Mouse (Mus musculus) frontal cortex, postnatal 25 days (tissue): ENCODE results near the gene Junb.
A peak's percentile ranks its signal among the peaks of the same experiment; 100 is the strongest.

Experiments used
- DNase-seq, 2 experiments: peaks; one replicate each; pipeline ENCODE4 v3.0.0; 2022; ENCODE audit warnings: low spot score in 2 of 2

Gene Junb

GRCm38 (mm10) chr8:84973079-84973478 lies 5.4 kb downstream of the Junb start:
- no peak for DNase-seq

- DNase-seq: no peak
Observed at GRCm38 (mm10) chr8:84970913-84971312, 7.6 kb downstream of the Junb start.

GRCm38 (mm10) chr8:84970135-84970790 lies 8.3 kb downstream of the Junb start:
- no peak for DNase-seq

- DNase-seq: peak in 1 of 2 experiments; percentile 55
Observed at GRCm38 (mm10) chr8:84969241-84970134, 9.0 kb downstream of the Junb start, which contains the start of the genes Gm49661, Prdx2 and Rnaseh2a. Gm49661 (minus strand) TSS chr8:84969433. Prdx2 (plus strand) TSS chr8:84969587. Rnaseh2a (minus strand) TSS chr8:84969767.

- no peak for DNase-seq
Observed at GRCm38 (mm10) chr8:84968650-84969049, 9.9 kb downstream of the Junb start.

DNA sequence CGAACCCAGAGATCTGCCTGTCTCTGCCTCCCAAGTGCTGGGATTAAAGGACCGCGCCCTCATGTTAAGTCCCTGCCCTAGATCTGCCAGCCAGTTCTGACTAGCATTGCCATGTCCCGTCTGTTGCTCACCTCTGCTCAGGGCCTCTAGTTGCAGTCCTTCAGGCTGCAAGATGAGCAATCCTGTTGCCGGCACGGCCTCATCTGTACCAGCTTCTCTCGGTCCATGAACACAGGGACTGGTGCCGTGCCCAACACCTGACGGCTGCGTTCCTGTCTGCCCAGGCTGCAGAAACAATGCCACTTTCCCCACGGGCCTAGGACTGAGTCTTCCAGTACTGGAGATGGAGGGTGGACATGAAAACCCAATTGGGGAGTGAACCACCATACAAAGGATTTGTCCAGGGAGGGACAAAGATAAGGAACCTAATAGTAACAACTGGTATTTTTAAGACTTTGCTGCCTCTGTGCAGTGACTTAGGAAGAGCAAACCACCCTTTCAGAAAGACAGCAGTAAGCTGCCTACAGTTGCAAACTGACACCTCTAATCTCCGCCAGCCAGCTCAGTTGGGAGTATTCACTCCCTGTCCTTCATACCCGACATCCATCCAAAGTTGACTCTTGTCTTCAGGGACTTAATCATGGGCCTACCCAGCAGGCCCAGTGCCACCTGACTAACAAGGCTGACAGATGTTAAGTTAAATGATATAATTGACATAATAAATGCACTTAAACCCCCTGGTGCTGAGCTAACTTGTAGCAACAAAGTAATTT lies 10.8 kb downstream of the Junb start:
- no peak for DNase-seq

- DNase-seq: no peak
Observed at GRCm38 (mm10) chr8:84966603-84967002, 11.9 kb downstream of the Junb start.

- peak; percentile 80 to 89 for DNase-seq
Observed at GRCm38 (mm10) chr8:84965731-84966291, 12.7 kb downstream of the Junb start.

- no peak for DNase-seq
Observed at GRCm38 (mm10) chr8:84963952-84964351, 14.6 kb downstream of the Junb start.

- DNase-seq: no peak
Observed at GRCm38 (mm10) chr8:84959811-84960210, 18.7 kb downstream of the Junb start.

DNA sequence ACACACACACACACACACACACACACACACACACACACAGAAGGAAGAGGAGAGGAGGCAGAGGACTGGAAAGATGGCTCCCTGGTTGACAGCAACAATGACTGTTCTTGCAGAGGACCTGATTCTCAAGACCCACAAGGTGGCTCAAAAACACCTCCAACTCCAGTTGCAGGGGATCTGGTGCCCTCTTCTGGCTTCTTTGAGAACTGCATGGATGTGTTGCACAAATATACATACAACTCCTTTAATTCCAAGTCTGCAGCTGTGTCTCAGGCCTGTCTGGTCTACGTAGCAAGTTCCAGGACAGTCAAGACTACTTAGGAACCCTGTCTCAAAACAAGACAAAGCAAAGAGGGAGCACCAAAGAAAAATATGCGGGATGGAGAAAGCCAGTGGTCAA lies 21.8 kb downstream of the Junb start:
- peak; percentile 54 to 68 for DNase-seq

GRCm38 (mm10) chr8:84952612-84953255 lies 25.8 kb downstream of the Junb start:
- DNase-seq: no peak

DNA sequence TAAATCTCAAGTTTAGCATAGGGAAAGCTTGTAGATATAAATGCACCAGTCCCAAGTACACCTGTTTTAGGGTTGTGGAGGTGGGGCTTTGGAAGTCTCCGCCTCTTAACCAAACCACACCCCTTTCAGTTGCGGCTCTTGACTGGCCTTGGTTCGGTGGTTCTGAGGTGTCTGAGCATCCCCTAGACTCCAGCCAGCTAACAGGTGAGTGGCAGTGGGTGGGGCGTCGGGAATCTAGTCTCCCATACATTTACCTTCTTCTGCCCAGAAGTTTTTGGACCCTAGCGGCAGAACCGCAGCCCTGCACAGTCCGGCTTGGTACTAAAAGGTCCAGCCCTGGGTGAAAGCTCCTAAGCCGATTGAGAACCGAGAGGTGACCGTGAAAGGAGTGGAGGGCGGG lies 28.8 kb downstream of the Junb start:
- DNase-seq: no peak

DNA sequence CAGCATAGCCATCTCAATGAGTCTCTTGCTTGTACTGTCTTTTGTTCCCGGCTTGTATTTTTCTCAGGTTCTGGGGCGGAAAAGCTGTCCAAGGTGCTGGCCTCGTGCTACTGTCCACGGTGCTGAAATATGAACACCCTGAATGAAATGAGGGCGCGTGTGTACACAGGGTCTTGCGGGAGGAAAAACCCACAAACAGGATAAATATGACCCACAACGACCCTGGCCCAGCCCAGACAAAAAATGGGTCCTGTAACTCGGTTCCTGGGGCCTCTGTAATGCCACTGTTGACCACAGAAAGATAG lies 31.3 kb downstream of the Junb start:
- DNase-seq: no peak

DNA sequence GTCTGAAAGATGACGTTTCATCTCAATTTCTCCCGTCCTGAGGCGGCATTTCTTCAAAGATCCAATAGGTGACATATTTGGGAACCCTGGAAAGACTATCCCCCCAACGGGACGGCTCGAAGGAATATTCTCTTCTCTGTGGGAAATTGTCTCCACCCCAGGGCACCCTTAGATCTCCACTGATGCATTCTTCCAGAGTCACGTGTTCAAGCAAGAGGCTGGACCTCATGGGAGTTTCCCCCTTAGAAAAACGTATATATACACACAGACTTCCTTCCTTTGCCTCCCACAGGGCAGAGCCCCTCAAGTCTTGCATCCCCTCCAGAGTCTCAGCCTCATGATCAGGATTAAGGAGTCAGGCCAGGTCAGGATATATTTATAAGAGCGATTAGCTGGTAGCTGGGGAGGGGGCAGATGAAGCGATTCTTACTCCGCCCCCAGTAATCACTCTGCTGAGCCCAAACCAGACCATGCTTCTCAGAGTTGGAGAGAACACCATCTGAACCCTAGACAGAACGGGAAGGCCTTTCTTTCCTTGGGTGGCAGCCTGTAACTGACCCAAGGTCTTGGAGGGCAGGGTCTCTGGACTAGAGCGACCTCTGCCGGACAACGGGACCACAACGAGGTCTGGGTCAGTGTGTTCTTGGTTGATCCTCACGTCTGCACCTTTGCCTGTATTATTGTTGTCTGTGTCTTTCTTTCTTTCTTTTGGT lies 31.8 kb downstream of the Junb start, which contains the start of gene Rtbdn:
Gene Rtbdn, plus strand, starts transcription at position 464 of the 713 bp plus-strand sequence.
- no peak for DNase-seq

- DNase-seq: peak in 1 of 2 experiments; percentile 25
Observed at GRCm38 (mm10) chr8:84945633-84946527, 32.6 kb downstream of the Junb start.

GRCm38 (mm10) chr8:84945235-84945632 lies 33.3 kb downstream of the Junb start:
- peak; percentile 48 to 63 for DNase-seq

DNA sequence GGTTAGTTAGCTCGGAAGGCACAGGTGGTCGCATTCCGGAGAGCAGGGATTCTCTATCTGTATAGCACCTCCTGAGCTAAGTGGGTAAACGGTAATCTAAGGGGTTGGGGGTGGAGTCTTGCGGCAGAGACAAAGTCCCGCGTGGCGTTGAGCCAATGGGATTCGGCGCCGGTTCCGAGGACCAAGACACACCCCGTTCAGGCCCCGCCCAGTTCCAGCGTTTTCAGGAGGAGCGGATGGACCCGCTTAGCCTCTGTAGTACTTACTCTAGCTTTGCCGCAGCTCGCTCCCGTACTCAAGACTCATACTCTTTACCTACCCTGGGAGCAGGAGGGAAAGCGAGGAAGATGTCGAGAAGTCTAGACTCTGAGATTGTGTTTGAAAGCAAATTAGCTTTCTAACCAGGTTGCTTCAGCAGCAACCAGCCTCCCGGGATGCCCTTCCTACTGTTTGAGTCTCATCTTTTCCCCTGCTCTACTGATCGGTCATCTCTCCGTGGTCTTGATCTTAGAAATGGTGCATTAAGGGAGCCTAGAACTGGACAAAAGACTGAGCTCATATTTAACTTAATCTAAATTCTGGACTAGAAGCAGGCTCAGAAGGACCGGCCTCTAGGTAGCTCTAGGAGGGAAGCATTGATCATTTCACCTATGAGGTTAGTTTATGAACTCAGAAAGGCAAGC lies 33.9 kb downstream of the Junb start:
- peak; percentile 30 to 46 for DNase-seq

DNA sequence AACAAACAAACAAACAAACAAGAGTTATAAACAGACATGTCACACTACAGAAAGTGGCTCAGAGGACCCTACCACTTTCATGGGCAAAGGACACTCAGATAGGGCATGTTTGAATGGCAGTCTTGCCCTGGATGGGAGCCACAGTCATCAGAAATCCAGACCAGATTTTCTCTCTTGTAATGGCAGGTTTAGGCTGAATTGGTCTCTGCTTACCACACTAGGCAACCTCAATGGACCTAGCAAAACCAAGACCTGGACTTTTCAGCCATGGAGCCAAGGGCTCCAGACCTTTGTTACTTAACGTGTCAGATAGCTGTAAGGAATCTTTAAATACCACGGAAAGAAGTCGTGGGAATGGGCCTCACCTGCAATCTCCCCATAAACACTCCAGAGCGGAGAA lies 34.8 kb downstream of the Junb start:
- no peak for DNase-seq
